Mouse (Mus musculus) frontal cortex, adult 2 months (tissue): ENCODE data around the gene Spin2d. TPM values are rescaled to one million over a fixed set of nuclear protein-coding genes. Genes with fewer than 3 reads are reported as not detected.
"Not testable (repeated sequence)": the region's sequence is repeated elsewhere in the genome, so short reads cannot be mapped to it uniquely, and the experiment has no call there.

Experiments used
- DNase-seq, 2 experiments: peaks; one replicate each; pipeline ENCODE4 v3.0.0; 2022; ENCODE audit warnings: low spot score in 1 of 2; ENCODE audit errors: extremely low spot score in 1 of 2
- polyA plus RNA-seq: library from polyadenylated mRNA; depleted of rRNA; stranded (reverse); fragments of >200 nt; gene quantifications from 2 replicates; pipeline ENCODE4 v1.2.3, GENCODE M21; 2012; rRNA removed

Gene Spin2d
- polyA plus RNA-seq = not detected in 2 replicates

GRCm38 (mm10) chrX:73176889-73177288 is at the start of gene Spin2d:
Gene Spin2d, minus strand, starts transcription at chrX:73176989.
- DNase-seq = not testable (repeated sequence)

- DNase-seq = no peak
Measured at GRCm38 (mm10) chrX:73225365-73225764, 48.6 kb upstream of the Spin2d start.

DNA sequence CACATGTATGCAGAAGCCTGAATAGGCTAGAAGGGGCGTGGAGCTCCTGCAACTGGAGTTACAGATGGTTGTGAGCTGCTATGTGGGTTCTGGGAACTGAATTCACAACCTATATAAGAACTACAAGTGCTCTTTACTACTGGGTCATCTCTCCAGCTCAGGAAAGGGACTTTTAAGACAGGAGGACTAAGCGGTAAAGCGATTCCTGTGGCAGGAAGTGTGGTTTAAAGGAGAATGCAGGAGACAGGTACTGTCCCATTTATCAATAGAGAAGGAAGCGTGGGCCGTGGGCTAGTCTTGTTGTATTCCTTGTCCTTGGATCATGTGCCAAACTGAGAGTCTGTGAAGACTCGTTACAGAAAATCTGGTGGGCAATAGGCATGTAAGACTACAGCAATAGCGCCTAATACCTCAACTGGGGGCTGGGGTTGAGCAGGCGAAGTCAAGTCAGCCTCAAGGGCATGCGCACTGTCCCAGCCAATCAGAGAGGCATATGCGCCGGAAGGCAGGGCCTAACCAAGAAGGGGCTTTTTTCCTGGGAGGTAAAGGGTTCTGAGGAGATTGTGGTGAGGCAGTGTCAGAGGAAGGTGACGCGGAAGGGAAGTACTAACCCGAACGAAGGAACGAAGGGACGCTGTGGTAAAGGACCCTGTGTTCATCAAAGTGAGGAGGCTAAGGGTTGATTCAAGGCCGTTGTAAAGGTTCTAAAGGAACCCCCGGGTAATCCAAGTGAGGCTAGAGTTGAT is 37.2 kb upstream of the Spin2d start, which contains the start of gene Xlr4b:
Gene Xlr4b, plus strand, starts transcription at position 515 of the 746 bp plus-strand sequence.
- not testable (repeated sequence) for DNase-seq

- DNase-seq = peak in 1 of 2 experiments; percentile 10
Measured at GRCm38 (mm10) chrX:73191934-73192333, 15.1 kb upstream of the Spin2d start, which contains the start of gene Xlr3b. Gene Xlr3b, plus strand, starts transcription at chrX:73192207.

DNA sequence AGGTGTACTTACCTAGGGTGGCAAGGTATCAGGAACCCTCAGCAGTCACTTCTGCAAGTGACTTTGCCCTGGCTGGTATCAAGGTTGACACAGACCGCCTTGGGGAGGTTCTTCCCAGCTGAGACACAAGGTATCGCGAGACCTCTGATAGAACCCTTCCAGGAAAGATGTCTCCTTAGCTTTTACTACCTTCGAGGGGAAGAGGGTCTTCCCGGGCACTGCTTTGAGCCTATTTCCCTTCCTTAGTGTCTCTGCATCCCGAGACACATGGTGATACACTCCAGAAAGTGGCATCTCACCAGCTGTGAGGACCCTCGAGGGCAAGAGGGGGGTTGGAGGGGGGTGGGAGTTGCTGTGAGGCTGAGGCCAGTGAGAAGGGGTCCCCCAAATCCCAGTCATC is 27.4 kb downstream of the Spin2d start, which contains the start of gene DXBay18:
Gene DXBay18, minus strand, starts transcription at position 101 of the 400 bp plus-strand sequence.
- not testable (repeated sequence) for DNase-seq

DNA sequence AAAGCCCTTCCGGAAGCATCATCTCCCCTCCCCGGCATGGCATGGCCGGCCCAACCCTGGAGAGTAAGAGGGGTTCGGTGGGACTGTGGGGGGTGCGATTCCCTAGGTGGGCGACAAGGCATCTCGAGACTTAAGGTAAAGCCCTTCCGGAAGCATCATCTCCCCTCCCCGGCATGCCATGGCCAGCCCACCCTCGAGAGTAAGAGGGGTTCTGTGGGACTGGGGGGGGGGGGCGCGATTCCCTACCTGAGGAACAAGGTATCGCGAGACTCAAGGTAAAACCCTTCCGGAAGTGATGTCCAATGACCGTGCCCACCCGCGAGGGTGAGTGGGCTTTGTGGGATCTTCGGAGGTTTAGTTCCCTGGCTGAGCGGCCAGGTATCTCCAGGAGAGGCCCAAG is 28.3 kb downstream of the Spin2d start, which contains the start of gene Xlr5b:
Gene Xlr5b, plus strand, starts transcription at position 301 of the 400 bp plus-strand sequence.
- DNase-seq = not testable (repeated sequence)

GRCm38 (mm10) chrX:73143218-73143618 is 33.6 kb downstream of the Spin2d start:
- not testable (repeated sequence) for DNase-seq

Other genes starting within 250 kb of the Spin2d start
- gene Zfp185, start 189.7 kb downstream of the Spin2d start, polyA plus RNA-seq = 0.44 and 0.72 TPM in 2 replicates
- gene Pnma5, start 139.9 kb downstream of the Spin2d start, polyA plus RNA-seq = 0.25 and 0.30 TPM in 2 replicates
- gene Pnma3, start 112.2 kb downstream of the Spin2d start, polyA plus RNA-seq = 14.2 and 19.4 TPM in 2 replicates
- gene Xlr4a, start 94.5 kb downstream of the Spin2d start, polyA plus RNA-seq = 0.18 and 0.99 TPM in 2 replicates
- gene Xlr3a, start 79.9 kb downstream of the Spin2d start, polyA plus RNA-seq = 1.6 and 2.1 TPM in 2 replicates
- gene Gm14685, start 59.9 kb downstream of the Spin2d start, polyA plus RNA-seq = 0.32 and 0.46 TPM in 2 replicates
- gene Xlr5b, start 28.2 kb downstream of the Spin2d start, polyA plus RNA-seq = not detected in 2 replicates
- gene DXBay18, start 27.5 kb downstream of the Spin2d start, polyA plus RNA-seq = 0.32 and 0.42 TPM in 2 replicates
- gene Xlr3b, start 15.2 kb upstream of the Spin2d start, polyA plus RNA-seq = 3.8 and 6.8 TPM in 2 replicates
- 0.92 and 1.8 TPM in 2 replicates for gene Xlr4b, start 37.3 kb upstream of the Spin2d start, polyA plus RNA-seq
- 14.7 and 16.6 TPM in 2 replicates for gene F8a, start 51.3 kb upstream of the Spin2d start, polyA plus RNA-seq
- 0.12 and 0.40 TPM in 2 replicates for gene Xlr4c, start 66.1 kb upstream of the Spin2d start, polyA plus RNA-seq
- 0.06 TPM in 1 of 2 replicates, not detected in the other for gene Xlr3c, start 88.4 kb upstream of the Spin2d start, polyA plus RNA-seq
- gene Xlr5a, start 116.0 kb upstream of the Spin2d start, polyA plus RNA-seq = 0.13 TPM in 1 of 2 replicates, not detected in the other
- not detected in 2 replicates for gene Xlr5c, start 116.0 kb upstream of the Spin2d start, polyA plus RNA-seq
- not detected in 2 replicates for gene Gm45015, start 159.9 kb upstream of the Spin2d start, polyA plus RNA-seq
- 16.9 and 17.5 TPM in 2 replicates for gene Zfp275, start 165.6 kb upstream of the Spin2d start, polyA plus RNA-seq
- gene Gm18336, start 221.7 kb upstream of the Spin2d start, polyA plus RNA-seq = 0.13 and 0.16 TPM in 2 replicates
- gene Zfp92, start 234.1 kb upstream of the Spin2d start, polyA plus RNA-seq = 0.95 and 1.6 TPM in 2 replicates